Mouse (Mus musculus) regulatory T cell (primary cell): ENCODE data around the gene Entpd7.

Source experiments
- in situ Hi-C: fragments of 300-600 bp; cut with MboI, MseI; formaldehyde crosslinking; loops from one replicate; pipeline ENCODE4 v1.15.1; 2025; ENCODE audit warnings: high pct_unique_total_duplicates

Entpd7 gene

DNA sequence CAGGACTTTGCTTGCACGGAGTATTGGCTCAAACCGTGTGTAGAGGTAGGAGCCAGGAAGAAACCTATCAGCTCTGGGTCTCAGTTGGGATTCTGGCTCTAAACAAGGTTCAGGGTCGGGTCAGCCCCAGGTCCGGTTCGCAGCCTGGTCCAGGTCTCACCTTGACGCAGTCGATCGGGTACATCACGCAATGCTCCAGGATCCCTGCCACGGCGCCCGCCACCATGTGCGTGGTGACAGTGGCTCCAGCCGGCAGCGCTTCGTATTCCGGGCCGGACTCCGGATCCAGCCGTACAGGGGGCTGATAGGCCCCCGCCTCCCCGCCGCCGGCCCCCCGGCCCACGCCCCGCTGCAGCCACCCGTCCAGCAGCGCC, 15.2 kb upstream of the Entpd7 start:
- in situ Hi-C loops: no loop called here

DNA sequence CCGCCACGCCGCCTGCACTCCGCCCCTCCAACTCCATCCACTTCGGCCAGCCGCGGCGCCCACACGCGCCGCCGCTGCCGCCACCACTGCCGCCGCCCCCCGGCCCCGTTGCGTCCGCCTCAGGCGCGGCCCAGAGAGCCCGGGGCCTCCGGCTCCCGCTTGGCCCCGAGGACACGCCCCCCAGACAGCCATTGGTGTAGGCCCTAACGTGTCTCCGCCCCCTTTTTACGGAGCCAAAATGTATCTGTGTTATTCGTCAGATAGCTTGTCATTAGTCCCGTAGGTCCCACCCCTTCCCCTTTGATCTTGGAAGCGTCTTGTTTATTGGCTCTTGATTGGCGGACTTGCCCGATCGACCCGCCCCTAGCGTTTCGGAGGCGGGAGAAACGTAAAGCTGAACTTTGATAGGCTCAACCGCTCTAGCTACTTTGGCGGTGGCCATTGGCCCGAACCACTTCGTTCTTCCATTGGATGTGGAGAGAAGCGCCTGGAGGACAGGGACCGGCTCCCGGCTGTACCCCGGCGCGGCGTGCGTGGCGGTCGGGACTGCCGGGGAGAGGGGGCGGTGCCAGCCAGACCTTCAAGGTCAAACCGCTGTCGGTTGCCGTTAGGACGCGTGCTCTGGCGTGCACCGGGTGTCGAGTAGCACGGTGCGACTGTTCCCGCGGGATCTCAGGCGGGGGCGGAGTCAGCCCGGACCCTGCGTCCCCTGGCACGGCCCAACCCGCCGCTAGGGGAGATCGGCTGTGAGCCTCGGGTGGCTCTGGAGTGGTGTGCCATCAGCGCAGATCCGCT, 14.5 kb upstream of the Entpd7 start, which contains the start of gene Slc25a28:
Gene Slc25a28, minus strand, starts transcription at position 152 of the 795 bp plus-strand sequence.
- in situ Hi-C loops: loop anchor here (5.0 to 25.0 kb wide), 3 partner anchors 82 to 1163 kb away; partner anchors contain the start of genes Got1 and R3hcc1l

GRCm38 (mm10) chr19:43675525-43676400, 13.7 kb upstream of the Entpd7 start:
- in situ Hi-C loops: loop anchor here (5.0 to 25.0 kb wide), 3 partner anchors 82 to 1163 kb away; partner anchors contain the start of genes Got1 and R3hcc1l

- in situ Hi-C loops: loop anchor here (5.0 to 25.0 kb wide), 3 partner anchors 79 to 1166 kb away; partner anchors contain the start of genes Got1 and R3hcc1l
Observed at GRCm38 (mm10) chr19:43678467-43679003, 10.9 kb upstream of the Entpd7 start.

- in situ Hi-C loops: loop anchor here (5.0 to 25.0 kb wide), 3 partner anchors 78 to 1167 kb away; partner anchors contain the start of genes Got1 and R3hcc1l
Observed at GRCm38 (mm10) chr19:43679474-43679981, 9.9 kb upstream of the Entpd7 start.

DNA sequence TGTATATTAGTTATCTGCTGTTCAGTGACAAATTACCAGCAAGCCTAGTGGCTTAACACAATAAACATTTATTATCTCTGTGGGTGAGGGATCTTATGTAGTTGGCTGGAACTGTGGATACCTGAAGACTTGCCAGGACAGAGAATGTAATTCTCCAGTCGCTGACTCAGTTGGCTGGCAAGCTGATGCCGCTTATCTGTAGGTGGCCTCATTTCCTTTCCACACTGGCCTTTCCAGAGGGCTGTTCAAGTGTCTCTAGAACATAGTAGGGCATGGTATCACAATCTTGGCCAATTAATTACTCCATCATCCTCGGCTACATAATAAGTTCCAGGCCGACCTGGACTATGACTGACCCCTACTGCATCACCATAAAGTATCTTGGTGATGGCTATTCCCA, 7.9 kb upstream of the Entpd7 start:
- in situ Hi-C loops: loop anchor here (5.0 to 25.0 kb wide), 2 partner anchors 904 to 1169 kb away; partner anchors contain the start of genes Hps1 and R3hcc1l

DNA sequence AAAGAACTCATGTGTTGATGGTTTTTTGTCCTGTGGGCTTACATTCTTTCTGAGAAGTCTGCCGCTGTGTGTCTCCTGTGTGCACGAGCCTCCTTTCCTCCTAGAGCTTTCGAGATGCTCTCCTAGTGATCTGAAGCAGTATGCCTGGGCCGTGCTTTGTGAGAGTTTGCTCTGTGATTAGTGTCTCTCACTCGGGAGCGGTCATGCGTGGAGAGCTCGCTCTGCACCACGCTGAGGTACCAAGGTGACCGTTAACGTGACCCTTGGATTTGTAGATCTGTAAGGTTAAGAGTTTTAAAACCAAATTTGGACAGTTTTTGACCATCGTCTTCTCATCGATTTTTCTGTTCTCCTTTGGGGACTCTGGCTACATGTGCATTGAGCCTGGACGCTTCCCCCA, 3.3 kb downstream of the Entpd7 start:
- in situ Hi-C loops: loop anchor here (25.0 kb wide), 1 partner anchor 1181 kb away; the partner anchor contains the start of gene R3hcc1l

- in situ Hi-C loops: loop anchor here (25.0 kb wide), 1 partner anchor 1183 kb away; the partner anchor contains the start of gene R3hcc1l
Observed at GRCm38 (mm10) chr19:43695514-43695964, 6.1 kb downstream of the Entpd7 start.

DNA sequence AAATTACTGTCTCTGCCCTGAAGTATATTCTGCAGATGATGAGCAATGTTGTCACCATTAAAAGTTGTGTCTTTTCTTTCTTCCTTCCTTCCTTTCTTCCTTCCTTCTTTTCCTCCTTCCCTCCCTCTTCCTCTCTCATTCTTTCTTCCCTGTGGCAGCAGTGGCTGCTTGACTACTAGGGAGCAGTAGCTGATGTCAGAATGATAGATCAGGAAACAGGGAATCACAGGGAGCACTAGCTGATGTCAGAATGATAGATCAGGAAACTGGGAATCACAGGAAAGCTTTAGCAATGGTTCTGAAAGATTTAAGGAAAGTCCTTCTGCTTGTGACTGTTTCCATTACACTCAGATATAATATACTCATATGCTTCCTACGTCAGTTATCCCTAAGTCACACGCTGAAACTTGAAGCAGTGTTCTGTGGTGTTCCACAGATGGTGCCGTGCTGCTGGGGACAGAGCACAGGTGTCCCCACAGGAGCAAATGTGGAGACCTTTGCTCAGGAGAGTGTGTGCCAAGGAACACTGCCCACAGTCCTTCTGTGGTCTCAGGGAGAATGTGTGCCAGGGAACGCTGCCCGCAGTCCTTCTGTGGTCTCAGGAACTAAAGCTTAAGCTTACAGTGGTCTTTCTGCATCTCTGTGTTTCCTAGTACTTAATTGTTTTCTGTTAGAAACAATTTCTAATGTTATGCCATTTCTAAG, 8.3 kb downstream of the Entpd7 start:
- in situ Hi-C loops: loop anchor here (25.0 kb wide), 1 partner anchor 1186 kb away; the partner anchor contains the start of gene R3hcc1l

DNA sequence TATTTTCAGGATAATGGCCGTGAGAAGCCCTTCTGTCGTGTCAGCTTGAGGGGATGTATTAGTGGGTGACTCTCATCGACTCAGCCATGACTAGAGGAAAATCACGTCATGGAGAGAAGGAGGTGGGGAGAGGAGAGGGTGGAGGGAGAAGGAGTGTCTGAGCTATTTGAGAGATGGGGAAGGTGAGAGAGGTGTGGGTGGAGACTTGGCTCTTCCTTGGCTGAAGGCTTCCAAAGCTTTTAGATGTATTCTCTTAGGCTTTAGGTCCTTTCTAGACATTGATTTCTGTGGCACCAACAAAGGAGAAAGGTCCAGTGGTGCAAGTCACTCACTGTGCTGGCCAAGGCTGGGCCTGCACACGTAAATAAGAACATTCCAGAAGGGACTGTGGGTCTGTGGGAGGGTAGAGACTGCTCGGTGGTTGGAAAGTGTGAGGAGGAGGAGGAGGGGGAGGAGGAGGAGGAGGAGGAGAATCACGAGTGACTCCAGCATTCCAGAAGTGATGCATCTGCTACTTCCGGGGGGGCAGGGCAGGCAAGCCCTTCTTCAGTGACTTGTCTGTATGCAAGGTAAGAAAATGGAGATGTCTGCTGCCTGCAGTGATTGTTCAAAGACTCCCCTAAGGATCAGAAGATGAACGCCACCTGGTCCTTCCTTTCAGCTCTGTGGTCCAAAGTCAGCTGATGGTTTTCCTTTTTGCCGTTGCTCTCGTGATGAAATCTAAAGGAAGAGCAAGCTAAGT, 9.7 kb downstream of the Entpd7 start:
- in situ Hi-C loops: loop anchor here (25.0 kb wide), 1 partner anchor 1187 kb away; the partner anchor contains the start of gene R3hcc1l

DNA sequence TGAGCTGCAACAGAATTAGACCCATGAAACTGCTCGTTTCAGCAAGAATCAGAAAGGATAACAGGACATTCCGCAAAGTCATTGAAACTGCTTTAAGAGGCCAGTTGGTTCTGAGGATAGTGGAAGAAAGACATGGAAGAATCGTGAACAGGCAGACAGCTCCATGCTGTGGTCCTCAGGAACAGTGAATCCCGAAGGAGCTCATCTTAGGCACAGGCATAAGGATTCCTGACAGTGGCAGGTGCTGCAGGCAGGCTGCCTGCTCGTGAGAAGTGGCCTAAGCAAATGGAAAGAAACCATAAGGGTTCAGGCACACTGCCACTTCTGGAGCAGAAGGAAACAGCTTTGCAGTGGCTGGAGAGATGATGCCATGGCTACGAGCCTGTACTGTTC, 10.3 kb downstream of the Entpd7 start:
- in situ Hi-C loops: loop anchor here (25.0 kb wide), 1 partner anchor 1187 kb away; the partner anchor contains the start of gene R3hcc1l

GRCm38 (mm10) chr19:43704211-43704610, 14.7 kb downstream of the Entpd7 start:
- in situ Hi-C loops: no loop called here

DNA sequence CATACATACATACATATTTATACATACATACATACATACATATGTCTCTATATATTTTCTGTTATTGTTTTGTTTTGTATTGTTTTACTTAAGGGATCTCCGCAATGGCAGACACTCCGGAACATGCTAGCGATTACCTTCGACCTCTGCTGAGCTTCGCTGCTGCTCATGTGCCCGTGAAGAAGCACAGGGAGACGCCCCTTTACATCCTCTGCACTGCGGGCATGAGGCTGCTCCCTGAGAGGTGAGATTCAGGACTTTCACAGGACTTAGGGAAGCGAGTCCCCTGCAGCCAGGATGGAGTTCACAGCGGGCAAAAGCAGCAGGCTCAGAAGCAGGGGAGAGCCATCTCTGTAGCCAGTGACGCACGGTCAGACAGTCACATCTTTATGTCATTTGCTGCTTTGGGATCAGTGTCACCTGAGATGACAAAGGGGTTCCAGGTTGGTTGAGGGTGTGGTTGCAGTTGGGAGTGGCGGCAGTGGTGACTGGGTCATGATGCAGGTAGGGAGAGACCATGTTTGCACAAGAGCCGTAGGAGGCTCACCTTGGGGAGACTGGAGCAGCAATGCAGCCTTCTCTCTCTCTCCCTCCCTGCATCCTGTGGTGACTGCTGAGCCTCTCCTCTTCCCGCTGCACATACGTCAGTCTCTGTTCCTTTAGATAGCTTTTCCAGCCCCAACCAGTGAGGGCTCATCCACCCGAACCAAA, 15.5 kb downstream of the Entpd7 start:
- in situ Hi-C loops: no loop called here

- in situ Hi-C loops: no loop called here
Observed at GRCm38 (mm10) chr19:43708206-43708605, 18.7 kb downstream of the Entpd7 start.

GRCm38 (mm10) chr19:43709317-43709716, 19.8 kb downstream of the Entpd7 start:
- in situ Hi-C loops: no loop called here

DNA sequence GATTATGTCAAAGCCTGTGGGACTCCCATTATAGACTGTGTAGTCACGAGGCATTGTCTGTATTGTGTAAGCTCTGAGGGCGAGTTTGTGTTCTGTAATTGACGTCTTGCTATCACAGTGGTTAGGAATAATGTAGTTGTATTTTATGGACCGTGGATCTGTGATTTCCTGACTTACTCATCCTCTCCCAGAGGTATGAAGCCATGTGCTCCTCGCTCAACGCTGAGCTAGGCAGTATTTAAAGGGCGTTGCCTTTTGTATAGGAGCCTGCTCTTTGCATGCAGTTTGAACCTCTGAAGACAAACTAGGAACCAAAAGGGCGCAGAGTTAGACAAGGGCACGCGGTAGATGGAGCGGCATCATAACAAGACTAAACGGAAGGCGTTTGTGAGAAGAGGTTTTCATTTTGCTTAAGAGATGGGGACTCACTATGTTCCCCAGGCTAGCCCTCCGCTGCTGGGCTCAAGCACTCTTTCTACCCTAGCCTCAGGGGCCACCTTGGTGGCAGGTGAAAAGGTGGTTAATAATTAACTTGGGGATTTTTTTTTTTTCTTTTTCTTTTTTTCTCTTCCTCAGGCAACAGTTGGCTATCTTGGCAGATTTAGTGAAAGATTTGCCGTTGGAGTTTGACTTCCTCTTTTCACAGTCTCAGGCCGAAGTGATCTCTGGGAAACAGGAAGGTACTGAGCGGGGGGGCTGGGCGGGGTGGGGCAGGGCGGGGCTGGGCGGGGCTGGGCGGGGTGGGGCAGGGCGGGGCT, 21.9 kb downstream of the Entpd7 start:
- in situ Hi-C loops: no loop called here

DNA sequence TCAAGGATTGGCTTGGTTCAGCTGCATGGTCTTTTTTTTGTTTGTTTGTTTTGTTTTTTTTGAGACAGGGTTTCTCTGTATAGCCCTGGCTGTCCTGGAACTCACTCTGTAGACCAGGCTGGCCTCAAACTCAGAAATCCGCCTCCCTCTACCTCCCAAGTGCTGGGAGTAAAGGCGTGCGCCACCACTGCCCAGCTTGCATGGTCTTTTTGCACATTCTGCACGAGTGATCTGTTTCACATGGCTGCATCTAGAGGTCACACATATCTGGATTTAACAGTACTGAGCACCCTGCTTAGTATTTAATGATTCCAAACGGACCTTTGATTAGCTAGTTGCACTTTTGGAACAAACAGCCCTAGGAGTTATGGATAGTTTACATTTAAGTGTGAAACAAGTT, 22.5 kb downstream of the Entpd7 start:
- in situ Hi-C loops: no loop called here

GRCm38 (mm10) chr19:43720061-43720460, 30.6 kb downstream of the Entpd7 start:
- in situ Hi-C loops: no loop called here
